8 mouse cellular contexts compared by ENCODE assay signal in genomic region chr13:95323400-95323799, GRCm38 (mm10). TPM values are rescaled to one million over a fixed set of nuclear protein-coding genes. Genes with fewer than 3 reads are reported as not detected.
A peak's percentile ranks its signal among the peaks of the same experiment; 100 is the strongest.
DNase-seq lines count a peak whose midpoint lies in the region; ATAC-seq lines count a peak whose summit lies in the region.

Gene Zbed3, plus strand, starts transcription at chr13:95323612.

- no peak for DNase-seq in frontal cortex, adult 2 months (ENCODE audit: extremely low spot score in 1 of 2, low spot score in 1 of 2)
- no peak for DNase-seq in frontal cortex, postnatal 25 days (ENCODE audit: low spot score in 2 of 2)
- no peak for DNase-seq in adrenal gland, postnatal 14 days
- peak; percentile 50 for DNase-seq in kidney, postnatal 10 days
- no peak for DNase-seq in spleen, adult 12 weeks (ENCODE audit: low spot score)
- DNase-seq in cerebellum, adult 9-10 months: no peak

- H3K27ac ChIP-seq in heart, embryonic 14.5 days (replicated peaks in 1 of 2; ENCODE audit: control insufficient read depth in 1 of 2, insufficient read depth in 1 of 2, low read depth in 2 of 2, low read length in 2 of 2): peak within 1 kb of the TSS; percentile 95 to 98; a peak in 3 of 4 replicates
- H3K27ac ChIP-seq in midbrain, embryonic 12.5 days (replicated peaks): 0 out of 2 replicates have a peak within 1 kb of the TSS, but pooled peaks have one; percentile 91

- no peak for ATAC-seq in heart, embryonic 14.5 days (ENCODE audit: insufficient number of reproducible peaks, insufficient read depth, low FRiP score, low read depth)
- no peak for ATAC-seq in midbrain, embryonic 12.5 days (ENCODE audit: low FRiP score, low read depth)

- peak within 1 kb of the TSS; percentile 91 to 95 for H3K4me3 ChIP-seq in heart, embryonic 14.5 days (ENCODE audit: control insufficient read depth in 1 of 2, insufficient read depth in 1 of 2, low read depth in 1 of 2, low read length in 2 of 2)
- peak within 1 kb of the TSS; percentile 82 for H3K4me3 ChIP-seq in midbrain, embryonic 12.5 days

- H3K27me3 ChIP-seq in heart, embryonic 14.5 days (ENCODE audit: control insufficient read depth, insufficient read depth, low read length): no peaks in the 10 kb centered on the region
- no peaks in the 10 kb centered on the region for H3K27me3 ChIP-seq in midbrain, embryonic 12.5 days

- 0 out of 2 replicates have a peak, but pooled peaks cover under 1% of the 10 kb centered on the region for H3K36me3 ChIP-seq in heart, embryonic 14.5 days (ENCODE audit: control insufficient read depth, insufficient read depth, low read length)
- H3K36me3 ChIP-seq in midbrain, embryonic 12.5 days: no peaks in the 10 kb centered on the region

- H3K4me2 ChIP-seq in heart, embryonic 14.5 days (ENCODE audit: low read length): peak within 1 kb of the TSS; percentile 96
- H3K4me2 ChIP-seq in midbrain, embryonic 12.5 days (replicated peaks): peak within 1 kb of the TSS; percentile 68

- peaks cover 6 to 17% of the 10 kb centered on the region in 2 experiments for H3K4me1 ChIP-seq in heart, embryonic 14.5 days (ENCODE audit: control insufficient read depth in 2 of 2, insufficient read depth in 2 of 2, low read length in 2 of 2)
- peaks cover 28% of the 10 kb centered on the region for H3K4me1 ChIP-seq in midbrain, embryonic 12.5 days

- H3K9ac ChIP-seq in heart, embryonic 14.5 days (ENCODE audit: low read length): peak within 1 kb of the TSS; percentile 100
- H3K9ac ChIP-seq in midbrain, embryonic 12.5 days (replicated peaks): peak within 1 kb of the TSS; percentile 95

- no peaks in the 10 kb centered on the region for H3K9me3 ChIP-seq in heart, embryonic 14.5 days (ENCODE audit: control insufficient read depth, low read length)
- no peaks in the 10 kb centered on the region for H3K9me3 ChIP-seq in midbrain, embryonic 12.5 days

- WGBS in heart, embryonic 14.5 days: 90% methylated on average over 6 of the region's 6 CpGs
- 91% methylated on average over 6 of the region's 6 CpGs for WGBS in midbrain, embryonic 12.5 days

RNA-seq across cellular contexts. Expression of gene Zbed3, which starts in this region (rescaled TPM):
- polyA plus RNA-seq in frontal cortex, adult 2 months (2012; rRNA removed): 16.6 and 17.1 TPM in 2 replicates
- 29.6 and 32.8 TPM in 2 replicates for total RNA-seq in adrenal gland, postnatal 14 days (2021)
- polyA plus RNA-seq in heart, embryonic 14.5 days (2014; fragmentation: Nextera tagmentation; extraction: Ambion mirVana): 52.9 and 54.5 TPM in 2 replicates
- 53.1 and 62.3 TPM in 2 replicates for polyA plus RNA-seq in midbrain, embryonic 12.5 days (2016; fragmentation: Nextera tagmentation; extraction: Ambion mirVana)
